Mouse (Mus musculus) urinary bladder, adult 2 months (tissue): ENCODE data around the gene Gpr88. TPM values are rescaled to one million over a fixed set of nuclear protein-coding genes. Genes with fewer than 3 reads are reported as not detected.
"Not testable (repeated sequence)": the region's sequence is repeated elsewhere in the genome, so short reads cannot be mapped to it uniquely, and the experiment has no call there.

Source experiments
- DNase-seq: peaks from one replicate; pipeline ENCODE4 v3.0.0; 2022; ENCODE audit warnings: low spot score
- polyA plus RNA-seq: library from polyadenylated mRNA; depleted of rRNA; stranded (reverse); fragments of >200 nt; gene quantifications from 2 replicates; pipeline ENCODE4 v1.2.3, GENCODE M21; 2012

Gpr88 gene
- polyA plus RNA-seq, 1 experiment: 1.1 TPM

GRCm38 (mm10) chr3:116242685-116243084 lies 10.6 kb downstream of the Gpr88 start:
- no peak for DNase-seq

- no peak for DNase-seq
Measured at GRCm38 (mm10) chr3:116237527-116237926, 15.8 kb downstream of the Gpr88 start.

- DNase-seq: no peak
Measured at GRCm38 (mm10) chr3:116236856-116237255, 16.4 kb downstream of the Gpr88 start.

- no peak for DNase-seq
Measured at GRCm38 (mm10) chr3:116233515-116233914, 19.8 kb downstream of the Gpr88 start.

- DNase-seq: no peak
Measured at GRCm38 (mm10) chr3:116232763-116233162, 20.5 kb downstream of the Gpr88 start.

- DNase-seq: no peak
Measured at GRCm38 (mm10) chr3:116229336-116229735, 24.0 kb downstream of the Gpr88 start.

- no peak for DNase-seq
Measured at GRCm38 (mm10) chr3:116228360-116229245, 24.7 kb downstream of the Gpr88 start.

- no peak for DNase-seq
Measured at GRCm38 (mm10) chr3:116227383-116227782, 25.9 kb downstream of the Gpr88 start.

GRCm38 (mm10) chr3:116226915-116227314 lies 26.4 kb downstream of the Gpr88 start:
- no peak for DNase-seq

- no peak for DNase-seq
Measured at GRCm38 (mm10) chr3:116222511-116223243, 30.6 kb downstream of the Gpr88 start.

- DNase-seq: no peak
Measured at GRCm38 (mm10) chr3:116221686-116222010, 31.7 kb downstream of the Gpr88 start.

- no peak for DNase-seq
Measured at GRCm38 (mm10) chr3:116220980-116221685, 32.2 kb downstream of the Gpr88 start.

- not testable (repeated sequence) for DNase-seq
Measured at GRCm38 (mm10) chr3:116217398-116217797, 35.9 kb downstream of the Gpr88 start.

GRCm38 (mm10) chr3:116216261-116216660 lies 37.0 kb downstream of the Gpr88 start:
- no peak for DNase-seq

GRCm38 (mm10) chr3:116211639-116212038 lies 41.7 kb downstream of the Gpr88 start:
- no peak for DNase-seq

GRCm38 (mm10) chr3:116210720-116211121 lies 42.6 kb downstream of the Gpr88 start:
- DNase-seq: no peak

GRCm38 (mm10) chr3:116209214-116209613 lies 44.1 kb downstream of the Gpr88 start:
- no peak for DNase-seq

- DNase-seq: no peak
Measured at GRCm38 (mm10) chr3:116206306-116206834, 46.9 kb downstream of the Gpr88 start.

GRCm38 (mm10) chr3:116205346-116206219 lies 47.7 kb downstream of the Gpr88 start:
- DNase-seq: no peak

- DNase-seq: no peak
Measured at GRCm38 (mm10) chr3:116204643-116205042, 48.7 kb downstream of the Gpr88 start.

GRCm38 (mm10) chr3:116203942-116204341 lies 49.4 kb downstream of the Gpr88 start:
- no peak for DNase-seq
